Mouse (Mus musculus): ENCODE measurements around the gene Slc25a42. TPM values are rescaled to one million over a fixed set of nuclear protein-coding genes. Genes with fewer than 3 reads are reported as not detected.
A peak's percentile ranks its signal among the peaks of the same experiment; 100 is the strongest.

Gene Slc25a42
- polyA plus RNA-seq (2015; fragmentation: Nextera tagmentation; extraction: Ambion mirVana) = 18.5 and 19.2 TPM in 2 replicates

- H3K36me3 ChIP-seq (replicated peaks; ENCODE audit: insufficient read depth, low read length) = no peaks in the 10 kb centered on the region
- peak within 1 kb of the TSS; percentile 90 for H3K27ac ChIP-seq (ENCODE audit: low read depth)
- no peaks in the 10 kb centered on the region for H3K27me3 ChIP-seq (ENCODE audit: insufficient read depth, low read length)
- peak within 1 kb of the TSS; percentile 96 for H3K4me2 ChIP-seq (ENCODE audit: low read depth, low read length)
- TF ChIP-seq CTCF (IDR thresholded peaks at IDR 0.05; ENCODE audit: low read depth) (no peak), EP300 (IDR thresholded peaks at IDR 0.05; ENCODE audit: low read depth) (peak; percentile 54; the same call in 1 of the 2 replicates)
- WGBS (ENCODE audit: insufficient replicate concordance) = under 1% methylated on average over 64 of the region's 66 CpGs
- peak within 1 kb of the TSS; percentile 60 for H3K4me3 ChIP-seq (ENCODE audit: low read depth, low read length)
- DNase-seq (peak; percentile 96), ATAC-seq (peak; percentile 90)
- peak within 1 kb of the TSS; percentile 84 for H3K9ac ChIP-seq (replicated peaks)
- peaks cover 23% of the 10 kb centered on the region for H3K4me1 ChIP-seq (ENCODE audit: insufficient read depth)
- H3K9me3 ChIP-seq (ENCODE audit: low read length) = no peaks in the 10 kb centered on the region
These were observed at the start of gene Slc25a42 for GRCm38 (mm10) chr8:70212112-70213055. Gene Slc25a42, minus strand, starts transcription at chr8:70212305.

- Histone ChIP-seq H3K4me3 (ENCODE audit: low read depth, low read length) (no peak overlapping the region), H3K27ac (ENCODE audit: low read depth) (peak overlapping the region; percentile 62; the same call in 1 of the 2 replicates), H3K4me1 (ENCODE audit: insufficient read depth) (peaks cover 7% of the 10 kb centered on the region; the same call in 1 of the 2 replicates), H3K36me3 (replicated peaks; ENCODE audit: insufficient read depth, low read length) (peaks cover 80% of the 10 kb centered on the region), H3K9me3 (ENCODE audit: low read length) (no peaks in the 10 kb centered on the region), H3K27me3 (ENCODE audit: insufficient read depth, low read length) (no peaks in the 10 kb centered on the region), H3K9ac (replicated peaks) (no peak overlapping the region), H3K4me2 (ENCODE audit: low read depth, low read length) (no peak overlapping the region)
- 65% methylated on average over 2 of the region's 2 CpGs for WGBS (ENCODE audit: insufficient replicate concordance)
- no peak for DNase-seq
- TF ChIP-seq EP300 (IDR thresholded peaks at IDR 0.05; ENCODE audit: low read depth) (no peak), CTCF (IDR thresholded peaks at IDR 0.05; ENCODE audit: low read depth) (no peak)
- peak; percentile 84 for ATAC-seq
These were observed 46.9 kb upstream of the Slc25a42 start for GRCm38 (mm10) chr8:70259043-70259442.

DNA sequence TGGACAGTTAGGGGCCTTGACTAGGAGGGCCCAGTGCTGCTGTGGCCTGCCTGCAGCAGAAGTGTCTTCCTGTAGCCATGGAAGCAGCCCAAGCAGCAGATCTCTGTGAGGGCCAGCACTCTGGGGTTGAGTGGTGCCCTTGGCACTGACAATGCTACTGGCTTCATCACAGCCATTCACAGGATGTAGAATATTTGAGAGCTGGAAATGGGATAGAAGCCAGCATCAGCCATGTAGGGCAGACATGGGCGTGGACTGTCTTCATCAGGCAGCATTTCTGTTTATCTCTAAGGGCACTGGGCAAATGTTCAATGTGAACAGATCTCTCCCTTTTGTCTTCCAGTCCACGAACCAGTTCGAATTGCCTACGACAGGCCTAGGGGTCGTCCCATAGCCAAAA is 46.5 kb upstream of the Slc25a42 start:
- H3K36me3 ChIP-seq (replicated peaks; ENCODE audit: insufficient read depth, low read length) = peaks cover 80% of the 10 kb centered on the region
- H3K27me3 ChIP-seq (ENCODE audit: insufficient read depth, low read length) = no peaks in the 10 kb centered on the region
- H3K27ac ChIP-seq (ENCODE audit: low read depth) = peak overlapping the region; percentile 62; the same call in 1 of the 2 replicates
- no peaks in the 10 kb centered on the region for H3K9me3 ChIP-seq (ENCODE audit: low read length)
- no peak overlapping the region for H3K4me2 ChIP-seq (ENCODE audit: low read depth, low read length)
- DNase-seq = no peak
- H3K4me3 ChIP-seq (ENCODE audit: low read depth, low read length) = no peak overlapping the region
- TF ChIP-seq CTCF (IDR thresholded peaks at IDR 0.05; ENCODE audit: low read depth) (no peak), EP300 (IDR thresholded peaks at IDR 0.05; ENCODE audit: low read depth) (no peak)
- ATAC-seq = peak; percentile 70
- H3K4me1 ChIP-seq (ENCODE audit: insufficient read depth) = peaks cover 7% of the 10 kb centered on the region; the same call in 1 of the 2 replicates
- WGBS (ENCODE audit: insufficient replicate concordance) = 66% methylated on average over 5 of the region's 5 CpGs
- H3K9ac ChIP-seq (replicated peaks) = no peak overlapping the region

DNA sequence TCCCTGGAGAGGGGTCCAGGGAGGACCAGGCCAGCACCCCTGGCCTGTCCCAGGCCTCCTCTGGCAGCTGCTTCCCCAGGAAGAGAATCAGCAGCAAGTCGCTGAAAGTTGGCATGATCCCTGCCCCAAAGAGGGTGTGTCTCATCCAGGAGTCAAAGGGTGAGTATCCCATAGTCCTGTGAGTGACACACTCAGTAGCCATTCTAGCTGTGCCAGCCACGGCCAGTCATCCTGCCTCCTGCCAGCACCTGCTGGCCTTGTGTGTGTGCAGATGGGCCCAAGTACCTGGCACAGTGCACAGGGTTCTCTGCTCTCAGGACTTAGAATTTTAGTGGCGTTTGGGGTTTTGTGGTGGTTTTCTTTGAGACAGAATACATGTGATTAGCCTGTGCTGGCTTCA is 45.4 kb upstream of the Slc25a42 start:
- Histone ChIP-seq H3K9me3 (ENCODE audit: low read length) (no peaks in the 10 kb centered on the region), H3K4me1 (ENCODE audit: insufficient read depth) (peaks cover 7% of the 10 kb centered on the region; the same call in 1 of the 2 replicates), H3K36me3 (replicated peaks; ENCODE audit: insufficient read depth, low read length) (peaks cover 80% of the 10 kb centered on the region), H3K4me2 (ENCODE audit: low read depth, low read length) (no peak overlapping the region), H3K27ac (ENCODE audit: low read depth) (no peak overlapping the region), H3K9ac (replicated peaks) (no peak overlapping the region), H3K4me3 (ENCODE audit: low read depth, low read length) (no peak overlapping the region), H3K27me3 (ENCODE audit: insufficient read depth, low read length) (no peaks in the 10 kb centered on the region)
- TF ChIP-seq EP300 (IDR thresholded peaks at IDR 0.05; ENCODE audit: low read depth) (no peak), CTCF (IDR thresholded peaks at IDR 0.05; ENCODE audit: low read depth) (no peak)
- 91% methylated on average over 3 of the region's 3 CpGs for WGBS (ENCODE audit: insufficient replicate concordance)
- no peak for ATAC-seq
- no peak for DNase-seq

GRCm38 (mm10) chr8:70254628-70255027 is 42.5 kb upstream of the Slc25a42 start:
- ATAC-seq = no peak

GRCm38 (mm10) chr8:70247841-70248240 is 35.7 kb upstream of the Slc25a42 start:
- Histone ChIP-seq H3K9me3 (ENCODE audit: low read length) (no peaks in the 10 kb centered on the region), H3K4me2 (ENCODE audit: low read depth, low read length) (no peak overlapping the region), H3K4me3 (ENCODE audit: low read depth, low read length) (no peak overlapping the region), H3K27ac (ENCODE audit: low read depth) (no peak overlapping the region), H3K27me3 (ENCODE audit: insufficient read depth, low read length) (no peaks in the 10 kb centered on the region), H3K36me3 (replicated peaks; ENCODE audit: insufficient read depth, low read length) (peaks cover 71% of the 10 kb centered on the region), H3K9ac (replicated peaks) (no peak overlapping the region), H3K4me1 (ENCODE audit: insufficient read depth) (no peaks in the 10 kb centered on the region)
- no peak for ATAC-seq
- TF ChIP-seq CTCF (IDR thresholded peaks at IDR 0.05; ENCODE audit: low read depth) (no peak), EP300 (IDR thresholded peaks at IDR 0.05; ENCODE audit: low read depth) (no peak)
- no peak for DNase-seq
- 93% methylated on average over 3 of the region's 3 CpGs for WGBS (ENCODE audit: insufficient replicate concordance)

More at GRCm38 (mm10) chr8:70254628-70255027, 42.5 kb upstream of the Slc25a42 start:
- Histone ChIP-seq H3K27ac (ENCODE audit: low read depth) (no peak overlapping the region), H3K9ac (replicated peaks) (no peak overlapping the region), H3K4me2 (ENCODE audit: low read depth, low read length) (no peak overlapping the region), H3K36me3 (replicated peaks; ENCODE audit: insufficient read depth, low read length) (peaks cover 86% of the 10 kb centered on the region), H3K4me3 (ENCODE audit: low read depth, low read length) (no peak overlapping the region), H3K4me1 (ENCODE audit: insufficient read depth) (peaks cover 7% of the 10 kb centered on the region; the same call in 1 of the 2 replicates), H3K9me3 (ENCODE audit: low read length) (no peaks in the 10 kb centered on the region), H3K27me3 (ENCODE audit: insufficient read depth, low read length) (no peaks in the 10 kb centered on the region)
- WGBS (ENCODE audit: insufficient replicate concordance) = 73% methylated on average over 1 of the region's 1 CpGs
- DNase-seq = no peak
- TF ChIP-seq CTCF (IDR thresholded peaks at IDR 0.05; ENCODE audit: low read depth) = peak; percentile 37; the same call in 1 of the 2 replicates
- TF ChIP-seq EP300 (IDR thresholded peaks at IDR 0.05; ENCODE audit: low read depth) = no peak

Data from liver, postnatal 0 days (tissue).